Mouse (Mus musculus) CH12.LX (cell line): Measurements from ENCODE around the gene Lyve1. TPM values are rescaled to one million over a fixed set of nuclear protein-coding genes. Genes with fewer than 3 reads are reported as not detected.

ENCODE experiments used
- DNase-seq: peaks from one replicate; pipeline ENCODE4 v3.0.0-alpha.2; 2013; ENCODE audit errors: extremely low read depth
- H3K27ac ChIP-seq: 2 replicates; pipeline ENCODE4 v1.5.1; 2012; ENCODE audit warnings: low read depth, mild to moderate bottlenecking, control low read depth, moderate library complexity; ENCODE audit not compliant: insufficient read depth
- H3K27me3 ChIP-seq: replicated peaks from 2 replicates; pipeline ENCODE3; 2012; ENCODE audit warnings: inconsistent platforms
- H3K36me3 ChIP-seq, 2 experiments: replicated peaks in 1 of 2; 2 replicates each; pipeline versions ENCODE3 to v1.6.1; 2012; ENCODE audit warnings: inconsistent platforms in 1 of 2, low read length in 1 of 2, mild to moderate bottlenecking in 1 of 2, mixed read lengths in 1 of 2, moderate library complexity in 1 of 2; ENCODE audit not compliant: control insufficient read depth in 1 of 2, insufficient read depth in 1 of 2
- H3K4me1 ChIP-seq, 2 experiments: 2 replicates each; pipeline ENCODE4 v1.6.1; 2012; ENCODE audit warnings: inconsistent platforms in 1 of 2, moderate library complexity in 1 of 2; ENCODE audit not compliant: insufficient read depth in 2 of 2, control insufficient read depth in 1 of 2
- H3K4me2 ChIP-seq: 2 replicates; pipeline ENCODE4 v1.6.1; 2012; ENCODE audit warnings: low read depth, mild to moderate bottlenecking, control low read depth; ENCODE audit not compliant: poor library complexity, insufficient read depth, severe bottlenecking
- H3K4me3 ChIP-seq, 3 experiments: fragments of 150-350 bp in 1 of 3; sonication (generic) in 1 of 3; replicated peaks in 1 of 3; 2 replicates each; pipeline versions ENCODE3 to v1.5.1; 2011 to 2012; ENCODE audit warnings: low read depth in 2 of 3, low read length in 2 of 3, mild to moderate bottlenecking in 2 of 3, moderate library complexity in 2 of 3, control low read depth in 1 of 3, improper control_type of control experiment in 1 of 3, inconsistent platforms in 1 of 3, mixed read lengths in 1 of 3; ENCODE audit not compliant: poor library complexity in 1 of 3
- H3K79me2 ChIP-seq: replicated peaks from 2 replicates; pipeline ENCODE4 v1.6.1; 2012; ENCODE audit warnings: mild to moderate bottlenecking, moderate library complexity; ENCODE audit not compliant: control insufficient read depth, poor library complexity, insufficient read depth, severe bottlenecking; ENCODE audit errors: extremely low read depth
- H3K9ac ChIP-seq: 2 replicates; pipeline ENCODE4 v1.6.1; 2012; ENCODE audit warnings: low read depth, mild to moderate bottlenecking, control low read depth, moderate library complexity; ENCODE audit not compliant: insufficient read depth
- H3K9me3 ChIP-seq: replicated peaks from 2 replicates; pipeline ENCODE3; 2012; ENCODE audit warnings: low read length, inconsistent platforms, mixed read lengths
- BHLHE40 ChIP-seq: IDR thresholded peaks from 2 replicates; pipeline ENCODE4 v1.6.1; 2011; ENCODE audit warnings: mild to moderate bottlenecking, low read depth, low read length, improper control_type of control experiment
- CHD1 ChIP-seq: IDR thresholded peaks from 2 replicates; pipeline ENCODE4 v1.6.1; 2012; ENCODE audit warnings: low read depth, low read length, improper control_type of control experiment, inconsistent platforms
- CHD2 ChIP-seq: IDR thresholded peaks from 2 replicates; pipeline ENCODE4 v1.6.1; 2011; ENCODE audit warnings: low read length, improper control_type of control experiment
- CTCF ChIP-seq, 2 experiments: IDR thresholded peaks in 1 of 2; conservative IDR thresholded peaks in 1 of 2; 2 replicates each; pipeline ENCODE4 v1.5.1; 2011 to 2012; ENCODE audit warnings: low read depth in 2 of 2, low read length in 2 of 2, improper control_type of control experiment in 1 of 2, inconsistent platforms in 1 of 2, mild to moderate bottlenecking in 1 of 2, moderate library complexity in 1 of 2
- E2F4 ChIP-seq: IDR thresholded peaks from 2 replicates; pipeline ENCODE4 v1.6.1; 2011; ENCODE audit warnings: low read depth, low read length, improper control_type of control experiment; ENCODE audit not compliant: insufficient replicate concordance
- ETS1 ChIP-seq: conservative IDR thresholded peaks from 2 replicates; pipeline ENCODE4 v1.6.1; 2012; ENCODE audit warnings: low read depth, mild to moderate bottlenecking, inconsistent platforms, low read length, improper control_type of control experiment, moderate library complexity
- GABPA ChIP-seq: IDR thresholded peaks from 2 replicates; pipeline ENCODE4 v1.6.1; 2012; ENCODE audit warnings: low read depth, low read length, improper control_type of control experiment, inconsistent platforms; ENCODE audit not compliant: insufficient replicate concordance
- IRF4 ChIP-seq: IDR thresholded peaks from 2 replicates; pipeline ENCODE4 v1.6.1; 2014; ENCODE audit warnings: low read depth, mild to moderate bottlenecking, inconsistent platforms, low read length, improper control_type of control experiment
- JUN ChIP-seq: IDR thresholded peaks from 2 replicates; pipeline ENCODE4 v1.6.1; 2011; ENCODE audit warnings: low read depth, mild to moderate bottlenecking, low read length, improper control_type of control experiment, moderate library complexity; ENCODE audit not compliant: insufficient read depth
- KAT2A ChIP-seq: IDR thresholded peaks from 2 replicates; pipeline ENCODE4 v1.6.1; 2012; ENCODE audit warnings: low read length, improper control_type of control experiment, inconsistent platforms; ENCODE audit not compliant: insufficient replicate concordance
- MAZ ChIP-seq: IDR thresholded peaks from 2 replicates; pipeline ENCODE4 v1.6.1; 2012; ENCODE audit warnings: low read depth, mild to moderate bottlenecking, inconsistent platforms, low read length, improper control_type of control experiment, moderate library complexity
- MEF2A ChIP-seq: IDR thresholded peaks from 2 replicates; pipeline ENCODE4 v1.6.1; 2014; ENCODE audit warnings: low read depth, mild to moderate bottlenecking, inconsistent platforms, low read length, improper control_type of control experiment, borderline replicate concordance
- MXI1 ChIP-seq: IDR thresholded peaks from 2 replicates; pipeline ENCODE4 v1.6.1; 2011; ENCODE audit warnings: mild to moderate bottlenecking, low read depth, low read length, improper control_type of control experiment
- NELFE ChIP-seq: IDR thresholded peaks from 2 replicates; pipeline ENCODE4 v1.6.1; 2011; ENCODE audit warnings: low read depth, low read length, improper control_type of control experiment
- NRF1 ChIP-seq: IDR thresholded peaks from 2 replicates; pipeline ENCODE4 v1.6.1; 2014; ENCODE audit warnings: low read depth, mild to moderate bottlenecking, inconsistent platforms, low read length, improper control_type of control experiment, moderate library complexity
- POLR2AphosphoS2 ChIP-seq: IDR thresholded peaks from 2 replicates; pipeline ENCODE4 v1.6.1; 2011; ENCODE audit warnings: low read depth, low read length, improper control_type of control experiment
- RCOR1 ChIP-seq: conservative IDR thresholded peaks from 2 replicates; pipeline ENCODE4 v1.6.1; 2012; ENCODE audit warnings: low read depth, mild to moderate bottlenecking, inconsistent platforms, low read length, improper control_type of control experiment
- SMC3 ChIP-seq: IDR thresholded peaks from 2 replicates; pipeline ENCODE4 v1.6.1; 2011; ENCODE audit warnings: low read depth, low read length, improper control_type of control experiment
- TBP ChIP-seq: conservative IDR thresholded peaks from 2 replicates; pipeline ENCODE4 v1.6.1; 2011; ENCODE audit warnings: low read depth, low read length, improper control_type of control experiment
- USF1 ChIP-seq: IDR thresholded peaks from 2 replicates; pipeline ENCODE4 v1.6.1; 2014; ENCODE audit warnings: low read depth, mild to moderate bottlenecking, inconsistent platforms, low read length, improper control_type of control experiment
- USF2 ChIP-seq: conservative IDR thresholded peaks from 2 replicates; pipeline ENCODE4 v1.6.1; 2011; ENCODE audit warnings: low read depth, low read length, improper control_type of control experiment
- ZC3H11A ChIP-seq: IDR thresholded peaks from 2 replicates; pipeline ENCODE4 v1.6.1; 2012; ENCODE audit warnings: low read depth, mild to moderate bottlenecking, inconsistent platforms, low read length, improper control_type of control experiment
- ZKSCAN1 ChIP-seq: IDR thresholded peaks from 2 replicates; pipeline ENCODE4 v1.6.1; 2012; ENCODE audit warnings: low read depth, inconsistent platforms, low read length, improper control_type of control experiment, borderline replicate concordance
- dilution Hi-C: fragments of 300-500 bp; cut with MboI; formaldehyde crosslinking; loops from 2 replicates; pipeline ENCODE4 v1.14.3; 2020; ENCODE audit warnings: low sequenced_read_pairs; ENCODE audit not compliant: extremely low pct_unique_long_range_greater_than_20kb, extremely low pct_ligation_motif_present
- in situ Hi-C: fragments of 300-500 bp; cut with MboI; formaldehyde crosslinking; loops from 3 replicates; pipeline ENCODE4 v1.14.3; 2019; ENCODE audit warnings: low sequenced_read_pairs, low pct_ligation_motif_present, low pct_unique_long_range_greater_than_20kb, mixed read lengths
- polyA plus RNA-seq: library from polyadenylated mRNA; unstranded; fragments of >175 nt; gene quantifications from 2 replicates; pipeline ENCODE4 v1.2.1, GENCODE M21; 2012; ENCODE audit warnings: low read depth; ENCODE audit not compliant: insufficient read length
- total RNA-seq, 2 experiments: library from RNA; depleted of rRNA; stranded (reverse); fragments of 300-350 nt in 1 of 2; fragments of >200 nt in 1 of 2; gene quantifications; 2 replicates each; pipeline ENCODE4 v1.2.3; 2012 to 2014

Lyve1 gene
- total and polyA plus RNA-seq, 3 experiments, result not detected

- Histone ChIP-seq H3K4me3 (no peak overlapping the region), H3K36me3 (peaks cover 2 to 14% of the 10 kb centered on the region in 2 experiments), H3K27ac (no peak overlapping the region), H3K27me3 (no peaks in the 10 kb centered on the region), H3K4me1 (peaks cover 0 to 9% of the 10 kb centered on the region in 2 experiments; a peak in 1 of 4 replicates), H3K9me3 (no peaks in the 10 kb centered on the region), H3K9ac (no peak overlapping the region), H3K79me2 (no peaks in the 10 kb centered on the region), H3K4me2 (no peak overlapping the region)
- TF ChIP-seq USF1 (no peak), IRF4 (no peak), CTCF (conservative IDR thresholded peaks at IDR 0.05 in 1 of 2, IDR thresholded peaks at IDR 0.05 in 1 of 2; ENCODE audit: low read depth in 2 of 2, low read length in 2 of 2) (no peak), ZC3H11A (no peak), JUN (no peak), NELFE (no peak), RCOR1 (no peak), POLR2AphosphoS2 (no peak), BHLHE40 (no peak)
- dilution Hi-C loops, result no loop called here
- in situ Hi-C loops, result loop anchor here (10.0 kb wide), 1 partner anchor 207 kb away; no protein-coding TSS in a partner anchor
- no peak for DNase-seq
Measured at GRCm38 (mm10) chr7:110807460-110808030, 55.5 kb downstream of the Lyve1 start.

GRCm38 (mm10) chr7:110804266-110804665 is 58.8 kb downstream of the Lyve1 start:
- Histone ChIP-seq H3K36me3 (peaks cover 0 to 2% of the 10 kb centered on the region in 2 experiments), H3K27me3 (peaks cover 1% of the 10 kb centered on the region), H3K9ac (no peak overlapping the region), H3K4me3 (no peak overlapping the region), H3K79me2 (no peaks in the 10 kb centered on the region), H3K4me2 (no peak overlapping the region), H3K9me3 (no peaks in the 10 kb centered on the region), H3K4me1 (no peaks in the 10 kb centered on the region), H3K27ac (no peak overlapping the region)
- in situ Hi-C loops, result loop anchor here (10.0 kb wide), 1 partner anchor 211 kb away; no protein-coding TSS in a partner anchor
- no peak for DNase-seq
- no peak for TF ChIP-seq MAZ
- TF ChIP-seq NRF1, result no peak
- TF ChIP-seq MEF2A, result no peak
- no peak for TF ChIP-seq MXI1
- TF ChIP-seq CTCF (conservative IDR thresholded peaks at IDR 0.05 in 1 of 2, IDR thresholded peaks at IDR 0.05 in 1 of 2; ENCODE audit: low read depth in 2 of 2, low read length in 2 of 2), result no peak
- TF ChIP-seq TBP, result no peak
- TF ChIP-seq BHLHE40, result no peak
- no peak for TF ChIP-seq RCOR1
- no peak for TF ChIP-seq E2F4
- TF ChIP-seq CHD2, result no peak
- no peak for TF ChIP-seq SMC3
- no peak for TF ChIP-seq ETS1
- no peak for TF ChIP-seq ZKSCAN1
- TF ChIP-seq KAT2A, result no peak
- no peak for TF ChIP-seq GABPA
- TF ChIP-seq CHD1, result no peak
- TF ChIP-seq USF2, result no peak
- dilution Hi-C loops, result no loop called here
